Mouse (Mus musculus) inflammation-experienced regulatory T-cells, adult 6 months (primary cell): ENCODE measurements at regions not wholly inside any gene's neighbourhood (a gene's known extent, or its start where the extent isn't known, plus 50 kb on each side); places are given as distances from the start of the nearest gene placed in this dataset.
A peak's percentile ranks its signal among the peaks of the same experiment; 100 is the strongest.

ENCODE experiments used
- ATAC-seq: one replicate; pipeline ENCODE4 v1.8.0; 2017

DNA sequence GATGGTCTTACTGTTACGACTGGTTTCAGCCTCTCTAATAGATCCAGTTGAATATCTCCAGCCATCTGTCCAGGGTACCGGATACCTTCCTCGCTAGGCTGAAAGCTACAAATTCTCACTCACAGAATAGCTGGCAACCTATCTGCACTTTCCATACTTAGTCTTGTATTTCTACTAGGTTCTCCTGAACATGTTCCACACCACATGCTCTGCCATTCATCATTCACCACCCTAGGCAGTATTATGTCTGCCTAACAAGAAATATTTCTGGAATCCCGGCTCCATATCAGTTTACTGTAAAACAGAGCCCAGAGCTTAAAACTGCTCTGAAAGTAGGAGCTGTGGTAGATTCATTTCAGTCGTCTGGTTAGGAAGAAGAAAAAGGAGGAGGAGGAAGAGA is 1224.5 kb upstream of the Lrrc6 start:
- ATAC-seq = no peak

DNA sequence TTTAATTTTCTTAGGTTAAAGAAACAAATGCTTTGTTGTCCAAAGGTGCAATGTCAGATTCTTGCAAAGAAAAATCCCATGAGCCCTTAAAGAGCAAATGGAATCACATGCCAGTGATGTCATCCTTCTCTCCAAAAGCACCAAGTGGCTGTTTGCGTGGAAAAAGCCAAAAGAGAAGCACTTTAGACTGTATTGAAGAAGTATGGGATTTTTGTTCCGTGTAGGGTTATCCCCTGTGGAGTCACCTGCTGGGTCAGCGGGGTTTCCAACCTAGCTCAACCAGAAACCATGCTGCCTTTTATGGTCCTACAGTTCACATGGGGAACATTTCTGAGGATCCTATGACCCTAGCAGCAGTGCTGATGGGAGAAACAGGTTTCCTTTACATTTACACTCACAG is 1213.5 kb upstream of the Lrrc6 start:
- no peak for ATAC-seq

- ATAC-seq = no peak
Observed at GRCm38 (mm10) chr15:67686140-67686539, 1185.4 kb upstream of the Lrrc6 start.

DNA sequence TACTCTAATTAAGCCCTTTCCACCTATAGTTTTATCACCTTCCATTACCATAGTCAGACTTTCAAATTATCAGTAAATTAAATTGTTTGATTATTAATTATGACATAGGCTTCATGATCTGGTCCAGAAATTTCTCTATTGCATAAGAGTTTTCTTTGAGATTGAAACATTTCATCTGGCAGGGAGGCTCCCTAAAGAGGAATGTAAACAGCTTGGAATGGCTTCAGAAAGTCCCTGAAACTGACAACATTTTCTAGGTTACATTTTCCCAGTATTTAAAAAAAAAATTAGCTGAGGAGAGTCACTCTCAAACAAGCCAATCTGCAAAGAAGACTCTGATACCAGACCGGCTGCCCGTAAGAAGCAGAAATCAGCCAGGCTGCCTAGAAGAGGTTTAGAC is 1172.6 kb upstream of the Lrrc6 start:
- ATAC-seq = no peak

- ATAC-seq = no peak
Observed at GRCm38 (mm10) chr15:67636155-67636554, 1135.4 kb upstream of the Lrrc6 start.

- ATAC-seq = no peak
Observed at GRCm38 (mm10) chr15:67626704-67627287, 1126.1 kb upstream of the Lrrc6 start.

- ATAC-seq = no peak
Observed at GRCm38 (mm10) chr15:67611896-67612295, 1111.2 kb upstream of the Lrrc6 start.

DNA sequence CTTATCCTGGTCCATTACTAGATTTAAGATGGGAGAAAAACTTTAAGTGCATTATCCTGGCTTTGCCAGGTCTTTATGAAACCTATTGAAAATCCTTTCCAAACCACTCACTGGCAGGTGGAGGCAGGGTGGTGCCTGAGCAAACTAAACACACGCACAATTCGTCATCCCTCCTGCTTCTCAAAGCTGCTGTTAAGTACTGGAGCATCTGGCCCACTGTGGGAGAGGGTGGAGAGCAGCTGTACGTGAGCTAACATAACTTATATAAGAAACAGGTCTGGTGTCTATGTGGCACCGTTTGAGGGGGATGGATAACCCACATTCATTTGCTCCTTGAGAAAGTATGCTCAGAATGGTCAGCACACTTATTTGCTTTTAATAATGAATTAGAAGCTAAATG is 1097.7 kb upstream of the Lrrc6 start:
- no peak for ATAC-seq

DNA sequence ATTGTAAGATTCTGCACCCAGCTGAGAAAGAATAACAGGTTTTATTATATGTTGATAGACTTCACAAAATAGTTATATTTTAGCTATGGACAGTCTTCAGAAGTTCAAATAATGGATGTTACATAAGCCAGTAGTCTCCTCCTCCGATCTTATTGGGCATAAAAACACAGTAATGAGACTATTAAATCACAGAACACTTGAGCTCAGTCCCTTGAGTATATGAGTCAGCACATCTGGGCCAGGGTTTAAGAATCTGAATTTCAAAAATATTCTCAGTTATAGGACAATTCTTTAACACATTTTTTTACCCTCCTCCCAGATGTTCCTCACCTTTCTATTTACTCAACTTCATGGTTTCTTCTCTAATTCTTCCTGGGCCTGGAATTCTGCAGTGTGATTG is 1075.9 kb upstream of the Lrrc6 start:
- ATAC-seq = no peak

DNA sequence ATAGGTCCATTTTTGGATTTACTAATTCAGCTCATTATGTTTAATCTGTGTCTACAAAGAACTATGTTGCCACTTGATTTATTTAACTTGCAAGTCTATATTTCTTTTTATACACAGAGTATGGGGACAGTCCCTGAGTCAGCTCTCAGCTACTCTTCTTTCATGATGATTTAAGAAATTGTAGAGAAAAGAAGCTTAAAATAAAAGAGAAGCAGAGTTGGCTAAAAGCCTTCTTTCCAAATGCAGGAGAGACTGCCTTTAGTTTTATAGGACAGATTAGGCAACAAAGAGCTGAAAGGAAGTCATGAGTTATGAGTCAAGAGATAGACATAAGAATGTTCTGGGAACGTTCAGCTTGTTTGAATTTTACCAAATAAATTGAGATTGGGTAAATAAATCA is 1070.9 kb upstream of the Lrrc6 start:
- ATAC-seq = no peak

DNA sequence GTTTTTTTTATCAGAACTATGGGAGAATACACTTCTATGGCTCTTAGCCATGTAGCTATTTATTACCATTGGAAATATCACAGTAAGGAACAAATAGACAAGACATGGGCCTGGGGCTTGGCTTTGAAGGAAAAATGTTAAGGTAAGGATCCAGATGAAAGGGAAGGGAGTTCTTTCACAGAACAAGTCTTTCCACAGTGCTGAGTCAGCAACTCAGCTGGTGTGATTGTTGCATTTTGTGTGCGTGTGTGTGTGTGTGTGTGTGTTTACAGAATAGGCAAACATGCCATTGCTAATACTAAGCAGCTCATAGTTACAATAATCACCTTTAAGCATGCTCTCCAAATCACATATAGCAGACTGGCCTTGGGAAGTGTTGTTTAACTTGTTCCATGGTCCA is 1056.6 kb upstream of the Lrrc6 start:
- ATAC-seq = no peak

DNA sequence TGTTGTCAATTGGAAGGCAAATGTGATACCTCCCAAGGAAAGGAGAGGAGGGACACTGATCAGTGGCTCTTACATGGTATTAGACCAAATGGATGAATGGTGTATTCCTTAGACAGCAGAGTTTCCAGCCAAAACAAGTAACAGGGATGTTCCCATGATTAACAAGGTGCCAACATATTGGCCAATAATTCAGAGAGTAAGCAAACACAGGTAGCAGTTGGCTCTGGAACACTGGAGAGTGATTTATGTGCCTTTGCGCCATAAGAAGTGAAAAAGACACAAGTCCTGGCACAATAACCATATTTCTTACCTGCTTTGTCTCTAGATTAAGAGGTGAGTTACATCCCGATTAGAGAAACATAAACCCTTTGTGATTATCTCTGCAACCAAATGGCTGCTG is 1051.2 kb upstream of the Lrrc6 start:
- ATAC-seq = no peak

GRCm38 (mm10) chr15:67546896-67547400 is 1046.2 kb upstream of the Lrrc6 start:
- no peak for ATAC-seq

DNA sequence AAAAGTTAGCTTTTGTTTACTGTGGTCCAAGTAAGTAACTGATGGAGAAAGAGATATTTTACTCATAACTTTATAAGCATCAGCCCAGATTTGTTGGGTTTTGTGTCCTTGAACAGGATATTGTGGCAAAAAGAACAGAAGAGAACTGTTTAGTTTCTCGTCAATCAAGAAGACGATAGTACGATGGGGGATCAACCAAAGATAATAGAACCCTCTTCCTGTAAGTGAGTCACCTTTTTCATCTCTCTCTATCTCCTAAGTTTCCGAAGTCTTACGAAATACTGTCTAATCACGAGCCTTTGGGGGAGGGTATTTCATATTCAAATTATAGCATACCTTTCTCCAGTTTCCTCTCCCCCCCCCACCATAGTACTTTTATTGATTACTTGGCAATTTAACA is 1045.0 kb upstream of the Lrrc6 start:
- ATAC-seq = peak; percentile 90

DNA sequence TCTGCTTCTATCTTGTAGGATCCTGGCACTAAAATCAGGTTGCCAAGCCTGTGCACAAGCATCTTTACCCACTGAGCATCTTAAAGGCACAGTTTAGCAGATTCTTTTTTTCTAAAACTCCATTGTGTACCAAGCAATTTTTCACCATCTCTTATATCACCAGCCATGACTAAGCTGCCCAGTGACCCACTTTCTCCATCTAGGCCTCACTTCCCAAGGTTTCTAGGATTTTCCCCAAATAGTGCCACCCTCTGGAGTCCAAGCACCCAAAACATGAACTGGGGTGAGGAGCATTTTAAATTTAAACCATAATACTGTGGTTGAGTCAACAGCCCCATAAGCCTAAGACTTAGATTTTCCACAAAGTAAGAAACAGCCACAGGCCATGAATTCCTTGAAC is 1013.0 kb upstream of the Lrrc6 start:
- ATAC-seq = no peak

DNA sequence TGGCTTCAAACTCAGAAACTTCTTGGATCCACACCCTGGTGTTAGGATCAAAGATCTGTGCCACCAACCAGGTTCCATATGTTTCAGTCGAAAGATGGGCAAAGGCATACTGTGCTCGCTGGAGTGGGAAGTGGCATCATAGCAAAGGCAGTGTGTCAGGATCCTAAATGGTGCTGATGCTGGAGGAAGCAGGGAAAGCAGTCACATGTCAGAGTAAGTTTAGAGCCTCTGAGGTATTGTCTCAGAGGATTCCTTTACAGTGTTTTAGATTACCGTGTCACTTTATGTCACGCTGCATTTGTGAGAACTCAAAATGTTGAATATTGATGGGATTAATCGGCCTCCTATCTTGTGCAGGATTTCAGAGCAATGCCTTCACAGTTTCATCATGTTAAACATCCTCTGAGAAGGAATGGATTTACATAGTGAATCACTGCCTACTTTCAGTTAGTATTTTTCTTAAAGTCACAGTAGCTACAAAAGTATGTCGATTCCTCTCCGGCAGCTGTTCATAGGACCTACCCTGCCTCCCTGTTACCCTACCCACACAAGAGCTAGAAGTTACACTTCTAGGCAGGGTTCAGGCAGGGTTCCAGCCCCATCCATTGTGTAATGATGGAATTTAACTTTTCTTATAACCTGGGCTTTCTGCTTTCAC is 994.4 kb upstream of the Lrrc6 start:
- ATAC-seq = no peak

- ATAC-seq = no peak
Observed at GRCm38 (mm10) chr15:67481733-67482132, 981.0 kb upstream of the Lrrc6 start.

DNA sequence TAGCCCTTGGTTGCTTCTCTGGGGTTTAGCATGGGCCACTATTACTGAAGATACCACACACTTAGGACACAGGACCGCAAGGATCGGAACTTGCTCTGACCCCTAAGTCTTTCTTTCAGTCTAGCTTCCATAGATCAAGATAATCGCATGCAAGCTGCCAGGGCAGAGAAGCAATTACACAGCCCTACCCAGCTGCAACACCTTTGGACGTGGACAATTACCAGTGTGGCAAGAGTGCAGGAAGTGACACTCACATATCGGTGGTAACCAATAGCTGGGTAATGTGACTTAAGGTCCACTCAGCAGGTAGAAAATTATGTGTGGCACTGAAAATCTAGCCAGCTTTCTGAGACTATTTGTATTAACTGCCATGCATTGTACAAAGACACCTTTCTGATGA is 973.6 kb upstream of the Lrrc6 start:
- no peak for ATAC-seq

DNA sequence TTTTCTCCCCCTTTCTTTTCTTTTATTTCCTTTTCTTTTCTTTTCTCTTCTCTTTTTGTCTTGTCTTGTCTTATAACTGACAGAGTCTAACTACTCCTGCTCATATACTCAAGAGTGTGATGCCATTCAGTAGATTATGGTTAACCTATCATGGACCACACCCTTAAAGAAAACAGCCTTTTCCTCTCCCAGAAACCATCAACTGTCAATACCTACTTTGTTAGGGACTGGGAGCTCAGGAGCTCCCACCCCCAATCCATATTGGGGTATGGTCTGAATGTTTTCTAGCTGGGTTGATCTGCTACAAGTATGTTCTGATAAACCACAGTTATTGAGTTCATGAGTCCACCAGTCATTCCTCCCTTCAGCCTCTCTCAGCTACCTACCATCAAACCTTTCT is 972.3 kb upstream of the Lrrc6 start:
- no peak for ATAC-seq

- no peak for ATAC-seq
Observed at GRCm38 (mm10) chr15:67471283-67471682, 970.6 kb upstream of the Lrrc6 start.

DNA sequence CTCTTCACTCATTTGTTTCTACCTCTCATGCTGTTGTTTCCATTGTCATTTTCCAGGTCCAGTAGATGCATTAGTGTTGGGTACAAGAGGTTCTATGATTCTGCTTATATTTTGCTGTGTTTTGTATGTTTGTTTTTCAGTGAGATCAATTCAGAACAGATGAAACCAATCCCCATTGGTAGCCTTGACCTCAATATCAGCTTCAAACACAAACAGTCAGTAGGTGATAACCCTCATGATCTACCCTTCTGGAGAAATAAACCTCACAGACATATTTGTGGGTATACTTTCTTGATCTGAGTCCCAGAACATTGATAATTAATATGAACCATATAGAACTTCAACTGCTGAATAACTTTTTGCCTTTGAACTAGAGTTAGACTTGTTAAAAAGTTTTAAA is 969.3 kb upstream of the Lrrc6 start:
- no peak for ATAC-seq

DNA sequence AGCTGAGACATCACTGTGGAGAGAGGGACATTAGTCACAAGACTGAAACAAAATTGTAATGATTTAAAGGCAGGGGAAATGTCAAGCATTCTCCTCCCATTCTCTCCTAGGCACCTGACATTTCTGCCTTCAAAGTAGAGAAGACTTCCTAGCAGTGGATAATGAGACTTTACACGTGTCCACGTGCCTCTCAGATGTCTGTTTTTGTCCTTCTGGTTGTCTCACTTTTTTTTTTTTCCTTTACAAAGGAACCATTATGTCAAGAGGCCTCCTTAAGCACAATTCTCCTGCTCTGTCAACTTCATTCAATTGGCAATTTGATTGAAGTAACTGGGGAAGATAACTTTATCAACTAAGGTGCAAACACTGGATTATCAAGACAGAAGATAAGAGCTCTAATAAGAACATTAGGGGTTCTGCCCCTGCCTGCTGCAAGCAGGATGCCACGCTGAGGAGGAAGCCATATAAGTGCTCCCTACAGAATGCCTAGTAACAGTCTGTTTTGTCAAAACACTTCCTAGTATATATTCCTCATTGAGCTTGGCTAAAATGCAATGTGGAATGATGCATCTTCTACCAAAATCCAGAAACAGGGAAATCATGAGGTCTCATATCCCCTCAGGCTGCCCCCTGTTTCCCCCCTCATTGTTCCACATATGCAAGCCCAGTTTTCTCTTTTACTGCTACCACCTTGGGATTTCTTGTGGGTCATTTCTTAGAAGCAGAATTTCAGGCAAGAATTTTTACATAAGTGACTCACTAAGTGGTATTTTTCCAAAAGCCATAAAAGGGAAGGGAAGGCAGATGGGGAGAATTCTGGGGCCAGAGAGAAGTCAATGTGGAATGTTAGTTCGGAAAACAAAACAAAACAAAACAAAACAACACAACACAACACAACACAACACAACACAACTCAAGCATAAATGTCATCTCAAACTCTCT is 967.0 kb upstream of the Lrrc6 start:
- no peak for ATAC-seq

DNA sequence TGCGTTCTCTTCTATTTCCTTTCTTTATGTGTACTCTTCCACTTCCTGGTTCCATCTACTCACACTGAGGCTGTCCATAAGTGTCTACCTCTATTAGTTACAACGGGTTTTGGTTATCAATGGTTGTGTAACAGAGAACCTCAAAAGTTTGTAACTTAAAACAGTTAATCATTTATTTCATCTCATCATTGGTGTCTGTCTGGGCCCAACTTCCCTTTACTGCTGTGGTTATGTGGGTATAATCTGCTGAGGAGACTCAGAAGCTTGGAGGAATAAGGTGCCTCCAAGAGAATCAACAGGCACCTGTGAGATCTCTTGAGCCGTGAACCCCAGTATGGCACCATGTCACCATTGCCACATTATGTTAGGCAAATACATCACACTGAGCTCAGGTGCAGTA is 962.2 kb upstream of the Lrrc6 start:
- ATAC-seq = no peak

DNA sequence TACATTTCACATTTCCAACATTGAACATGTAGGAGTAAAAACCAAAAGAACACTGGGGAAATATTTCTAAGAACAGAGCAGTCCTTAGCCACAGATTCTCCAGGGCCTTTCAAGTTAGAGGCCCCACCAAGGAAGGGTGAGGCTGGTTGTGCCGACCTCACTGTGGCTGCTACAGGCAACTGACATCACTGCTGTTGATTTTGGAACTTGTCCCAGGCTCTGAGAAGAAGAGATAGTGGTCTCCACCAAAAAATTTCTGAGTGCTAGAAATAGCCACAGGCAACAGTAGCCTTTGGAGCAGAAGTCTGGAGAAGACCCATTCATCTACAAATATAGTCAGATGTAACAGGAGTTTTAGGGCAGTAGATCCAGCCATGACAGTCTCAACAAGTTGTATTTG is 959.7 kb upstream of the Lrrc6 start:
- ATAC-seq = no peak
